Mouse (Mus musculus) kidney, embryonic 15.5 days (tissue): Measurements from ENCODE around the gene Lce1d. TPM values are rescaled to one million over a fixed set of nuclear protein-coding genes. Genes with fewer than 3 reads are reported as not detected.
"Not testable (repeated sequence)": the region's sequence is repeated elsewhere in the genome, so short reads cannot be mapped to it uniquely, and the experiment has no call there.

ENCODE experiments used
- ATAC-seq: fragments of 200-750 bp; cut with Nextera tagmentation; replicated peaks from 2 replicates; pipeline ENCODE4 v1.8.0; 2017; ENCODE audit warnings: moderate TSS enrichment; ENCODE audit not compliant: low FRiP score
- H3K27ac ChIP-seq: fragments of 300-500 bp; sonication (generic); 2 replicates; pipeline ENCODE4 v1.5.1; 2015; ENCODE audit warnings: mild to moderate bottlenecking, inconsistent platforms
- H3K27me3 ChIP-seq: fragments of 300-500 bp; sonication (generic); 2 replicates; pipeline ENCODE4 v1.6.1; 2015; ENCODE audit warnings: inconsistent platforms
- H3K36me3 ChIP-seq: fragments of 300-500 bp; sonication (generic); 2 replicates; pipeline ENCODE4 v1.6.1; 2015; ENCODE audit warnings: inconsistent platforms
- H3K4me1 ChIP-seq: fragments of 300-500 bp; sonication (generic); 2 replicates; pipeline ENCODE4 v1.6.1; 2015; ENCODE audit warnings: inconsistent platforms
- H3K4me2 ChIP-seq: fragments of 300-500 bp; sonication (generic); 2 replicates; pipeline ENCODE4 v1.6.1; 2015; ENCODE audit warnings: moderate library complexity, mild to moderate bottlenecking, inconsistent platforms
- H3K4me3 ChIP-seq: fragments of 300-500 bp; sonication (generic); replicated peaks from 2 replicates; pipeline ENCODE4 v1.5.1; 2015; ENCODE audit warnings: mild to moderate bottlenecking, inconsistent platforms
- H3K9ac ChIP-seq: fragments of 300-500 bp; sonication (generic); 2 replicates; pipeline ENCODE4 v1.6.1; 2015; ENCODE audit warnings: mild to moderate bottlenecking, inconsistent platforms
- H3K9me3 ChIP-seq: fragments of 300-500 bp; sonication (generic); replicated peaks from 2 replicates; pipeline ENCODE4 v1.6.1; 2016; ENCODE audit warnings: inconsistent platforms
- WGBS: fragments of 180-500 bp; shearing (Covaris S2); methylation state at CpG from one replicate; pipeline ENCODE4 v1.1.7; 2015; ENCODE audit warnings: mixed read lengths; 5-methylcytosine and 5-hydroxymethylcytosine counted together
- polyA plus RNA-seq: library from polyadenylated mRNA; unstranded; fragments of >200 nt; fragmentation: Nextera tagmentation; extraction: Ambion mirVana; gene quantifications from 2 replicates; pipeline ENCODE4 v1.2.1, GENCODE M21; 2015

Gene Lce1d
- polyA plus RNA-seq, result not detected in 2 replicates

GRCm38 (mm10) chr3:92687110-92687509 is at the start of gene Lce1d:
Lce1d (minus strand) TSS chr3:92687210.
- no peak for ATAC-seq
- Histone ChIP-seq H3K4me1 (no peaks in the 10 kb centered on the region), H3K4me2 (no peak within 1 kb of the TSS), H3K27me3 (no peaks in the 10 kb centered on the region), H3K9ac (no peak within 1 kb of the TSS), H3K36me3 (no peaks in the 10 kb centered on the region), H3K4me3 (no peak within 1 kb of the TSS), H3K27ac (no peak within 1 kb of the TSS), H3K9me3 (no peaks in the 10 kb centered on the region)
- 55% methylated on average over 2 of the region's 2 CpGs for WGBS

- no peak overlapping the region for H3K4me2 ChIP-seq
- H3K9me3 ChIP-seq, result no peaks in the 10 kb centered on the region
- no peak overlapping the region for H3K4me3 ChIP-seq
- ATAC-seq, result no peak
- H3K36me3 ChIP-seq, result no peaks in the 10 kb centered on the region
- WGBS, result 77% methylated on average over 5 of the region's 5 CpGs
- no peaks in the 10 kb centered on the region for H3K27me3 ChIP-seq
- no peaks in the 10 kb centered on the region for H3K4me1 ChIP-seq
- H3K9ac ChIP-seq, result no peak overlapping the region
- no peak overlapping the region for H3K27ac ChIP-seq
Measured at GRCm38 (mm10) chr3:92722631-92723030, 35.6 kb upstream of the Lce1d start.

- Histone ChIP-seq H3K4me3 (no peak within 1 kb of the TSS), H3K4me2 (no peak within 1 kb of the TSS), H3K4me1 (no peaks in the 10 kb centered on the region), H3K9ac (no peak within 1 kb of the TSS), H3K9me3 (no peaks in the 10 kb centered on the region), H3K27me3 (no peaks in the 10 kb centered on the region), H3K27ac (no peak within 1 kb of the TSS), H3K36me3 (no peaks in the 10 kb centered on the region)
- WGBS, result 79% methylated on average over 3 of the region's 3 CpGs
- ATAC-seq, result no peak
Measured at GRCm38 (mm10) chr3:92720250-92720649, 33.2 kb upstream of the Lce1d start, which contains the start of gene Lce1f. Lce1f (minus strand) TSS chr3:92720350.

- Histone ChIP-seq H3K9me3 (no peaks in the 10 kb centered on the region), H3K36me3 (no peaks in the 10 kb centered on the region), H3K4me2 (no peak overlapping the region), H3K4me1 (no peaks in the 10 kb centered on the region), H3K27ac (no peak overlapping the region), H3K27me3 (no peaks in the 10 kb centered on the region), H3K9ac (no peak overlapping the region), H3K4me3 (no peak overlapping the region)
- no peak for ATAC-seq
Measured at GRCm38 (mm10) chr3:92715122-92715521, 28.1 kb upstream of the Lce1d start.

GRCm38 (mm10) chr3:92708974-92709373 is 22.0 kb upstream of the Lce1d start, which contains the start of gene Lce1e:
Lce1e (minus strand) TSS chr3:92709074.
- 84% methylated on average over 2 of the region's 2 CpGs for WGBS
- H3K9ac ChIP-seq, result no peak within 1 kb of the TSS
- no peaks in the 10 kb centered on the region for H3K27me3 ChIP-seq
- no peak within 1 kb of the TSS for H3K27ac ChIP-seq
- H3K4me3 ChIP-seq, result no peak within 1 kb of the TSS
- H3K4me1 ChIP-seq, result no peaks in the 10 kb centered on the region
- no peaks in the 10 kb centered on the region for H3K9me3 ChIP-seq
- no peaks in the 10 kb centered on the region for H3K36me3 ChIP-seq
- no peak for ATAC-seq
- H3K4me2 ChIP-seq, result no peak within 1 kb of the TSS

GRCm38 (mm10) chr3:92694613-92695012 is 7.6 kb upstream of the Lce1d start:
- H3K9me3 ChIP-seq, result no peaks in the 10 kb centered on the region
- H3K4me3 ChIP-seq, result no peak overlapping the region
- 17% methylated on average over 1 of the region's 1 CpGs for whole genome bisulfite sequencing
- no peak overlapping the region for H3K27ac ChIP-seq
- H3K27me3 ChIP-seq, result no peaks in the 10 kb centered on the region
- no peak overlapping the region for H3K9ac ChIP-seq
- no peaks in the 10 kb centered on the region for H3K4me1 ChIP-seq
- no peaks in the 10 kb centered on the region for H3K36me3 ChIP-seq
- ATAC-seq, result no peak
- H3K4me2 ChIP-seq, result no peak overlapping the region

GRCm38 (mm10) chr3:92691688-92692087 is 4.7 kb upstream of the Lce1d start:
- Histone ChIP-seq H3K27ac (no peak overlapping the region), H3K4me3 (no peak overlapping the region)
- ATAC-seq, result no peak

GRCm38 (mm10) chr3:92689154-92689553 is 2.1 kb upstream of the Lce1d start:
- H3K9me3 ChIP-seq, H3K36me3 ChIP-seq, H3K27me3 ChIP-seq, H3K9ac ChIP-seq, ATAC-seq, H3K27ac ChIP-seq, H3K4me1 ChIP-seq, H3K4me3 ChIP-seq, H3K4me2 ChIP-seq: not testable (repeated sequence)
- WGBS, result 77% methylated on average over 16 of the region's 16 CpGs

More at GRCm38 (mm10) chr3:92691688-92692087, 4.7 kb upstream of the Lce1d start:
- H3K9me3 ChIP-seq, result no peaks in the 10 kb centered on the region
- no peaks in the 10 kb centered on the region for H3K4me1 ChIP-seq
- no peaks in the 10 kb centered on the region for H3K36me3 ChIP-seq
- no peaks in the 10 kb centered on the region for H3K27me3 ChIP-seq
- H3K4me2 ChIP-seq, result no peak overlapping the region
- H3K9ac ChIP-seq, result no peak overlapping the region

- H3K4me2 ChIP-seq, result no peak within 1 kb of the TSS
- no peaks in the 10 kb centered on the region for H3K4me1 ChIP-seq
- H3K36me3 ChIP-seq, result no peaks in the 10 kb centered on the region
- 87% methylated on average over 4 of the region's 4 CpGs for WGBS
- H3K9ac ChIP-seq, result no peak within 1 kb of the TSS
- H3K27me3 ChIP-seq, result no peaks in the 10 kb centered on the region
- no peak within 1 kb of the TSS for H3K4me3 ChIP-seq
- H3K27ac ChIP-seq, result no peak within 1 kb of the TSS
- ATAC-seq, result no peak
- H3K9me3 ChIP-seq, result no peaks in the 10 kb centered on the region
Measured at GRCm38 (mm10) chr3:92678947-92679346, 8.1 kb downstream of the Lce1d start, which contains the start of gene Lce1c. Lce1c (plus strand) TSS chr3:92679247.

- Histone ChIP-seq H3K4me2 (no peak within 1 kb of the TSS), H3K27ac (no peak within 1 kb of the TSS), H3K9me3 (no peaks in the 10 kb centered on the region), H3K4me1 (no peaks in the 10 kb centered on the region), H3K9ac (no peak within 1 kb of the TSS), H3K4me3 (no peak within 1 kb of the TSS), H3K27me3 (no peaks in the 10 kb centered on the region), H3K36me3 (no peaks in the 10 kb centered on the region)
- no peak for ATAC-seq
Measured at GRCm38 (mm10) chr3:92670215-92670614, 16.8 kb downstream of the Lce1d start, which contains the start of gene Lce1a2. Lce1a2 (minus strand) TSS chr3:92670315.

- H3K4me3 ChIP-seq, result no peak within 1 kb of the TSS
- no peaks in the 10 kb centered on the region for H3K36me3 ChIP-seq
- no peak within 1 kb of the TSS for H3K27ac ChIP-seq
- H3K4me1 ChIP-seq, result no peaks in the 10 kb centered on the region
- ATAC-seq, result no peak
- H3K27me3 ChIP-seq, result no peaks in the 10 kb centered on the region
- no peak within 1 kb of the TSS for H3K4me2 ChIP-seq
- H3K9ac ChIP-seq, result no peak within 1 kb of the TSS
- H3K9me3 ChIP-seq, result no peaks in the 10 kb centered on the region
Measured at GRCm38 (mm10) chr3:92656826-92657225, 30.2 kb downstream of the Lce1d start, which contains the start of gene Lce1b. Lce1b (minus strand) TSS chr3:92656926.

- no peak within 1 kb of the TSS for H3K4me3 ChIP-seq
- no peak within 1 kb of the TSS for H3K9ac ChIP-seq
- WGBS, result 97% methylated on average over 1 of the region's 1 CpGs
Measured at GRCm38 (mm10) chr3:92648207-92648606, 38.8 kb downstream of the Lce1d start, which contains the start of gene Lce1a1. Lce1a1 (minus strand) TSS chr3:92648307.

GRCm38 (mm10) chr3:92639854-92640253 is 47.2 kb downstream of the Lce1d start:
- Histone ChIP-seq H3K9me3 (no peaks in the 10 kb centered on the region), H3K4me3 (no peak overlapping the region), H3K9ac (no peak overlapping the region), H3K4me2 (no peak overlapping the region), H3K36me3 (no peaks in the 10 kb centered on the region), H3K27ac (no peak overlapping the region), H3K4me1 (no peaks in the 10 kb centered on the region), H3K27me3 (no peaks in the 10 kb centered on the region)
- whole genome bisulfite sequencing, result 88% methylated on average over 15 of the region's 15 CpGs
- no peak for ATAC-seq

More at GRCm38 (mm10) chr3:92648207-92648606, 38.8 kb downstream of the Lce1d start, which contains the start of gene Lce1a1:
- no peaks in the 10 kb centered on the region for H3K4me1 ChIP-seq
- no peak within 1 kb of the TSS for H3K4me2 ChIP-seq
- H3K27ac ChIP-seq, result no peak within 1 kb of the TSS
- no peaks in the 10 kb centered on the region for H3K9me3 ChIP-seq
- H3K27me3 ChIP-seq, result no peaks in the 10 kb centered on the region
- ATAC-seq, result no peak
- H3K36me3 ChIP-seq, result no peaks in the 10 kb centered on the region
